ENCODE assay signal across 16 mouse cellular contexts in genomic region chr2:180941869-180942268, GRCm38 (mm10). TPM values are rescaled to one million over a fixed set of nuclear protein-coding genes. Genes with fewer than 3 reads are reported as not detected.
DNase-seq lines count a peak whose midpoint lies in the region; ATAC-seq and TF ChIP-seq lines count a peak whose summit lies in the region.
"Had no signal": no experiment of that assay in that cellular context is flagged by ENCODE, and none has a peak within 500 bp of the region (broad histone marks: within the 10 kb centered on the region; RNA-seq: fewer than 3 reads in every experiment).

No protein-coding gene starts in this region.

- TF ChIP-seq CTCF in left cerebral cortex, adult 2 months (IDR thresholded peaks at IDR 0.05): no peak

- no peak overlapping the region for H3K9ac ChIP-seq in heart, embryonic 15.5 days
- H3K9ac ChIP-seq in hindbrain, embryonic 16.5 days (ENCODE audit: low read depth, low read length): no peak overlapping the region

- H3K36me3 ChIP-seq in heart, embryonic 15.5 days: no peaks in the 10 kb centered on the region
- peaks cover 4% of the 10 kb centered on the region; the same call in 1 of the 2 replicates for H3K36me3 ChIP-seq in hindbrain, embryonic 16.5 days (ENCODE audit: control insufficient read depth, insufficient read depth, low read length)

- 0 out of 2 replicates have a peak, but pooled peaks have one; percentile 45 for ATAC-seq in heart, embryonic 15.5 days (replicated peaks; ENCODE audit: insufficient number of reproducible peaks, insufficient read depth, low FRiP score, low read depth)
- 0 out of 2 replicates have a peak, but pooled peaks have one; percentile 52 for ATAC-seq in hindbrain, embryonic 16.5 days
- ATAC-seq: CD4-positive, CD25-positive, alpha-beta regulatory T cell, adult 4 months; Patski had no signal

- no peaks in the 10 kb centered on the region for H3K9me3 ChIP-seq in heart, embryonic 15.5 days (replicated peaks)
- no peaks in the 10 kb centered on the region for H3K9me3 ChIP-seq in hindbrain, embryonic 16.5 days (ENCODE audit: control insufficient read depth, low read length)

- no peak overlapping the region for H3K4me3 ChIP-seq in heart, embryonic 15.5 days
- H3K4me3 ChIP-seq in left cerebral cortex, adult 2 months: no peak overlapping the region
- no peak overlapping the region for H3K4me3 ChIP-seq in hindbrain, embryonic 16.5 days (ENCODE audit: low read length)
- H3K4me3 ChIP-seq: heart, adult 2 months had no signal

- no peaks in the 10 kb centered on the region for H3K27me3 ChIP-seq in heart, embryonic 15.5 days
- H3K27me3 ChIP-seq in hindbrain, embryonic 16.5 days (replicated peaks; ENCODE audit: control insufficient read depth, insufficient read depth, low read length): no peaks in the 10 kb centered on the region
- H3K27me3 ChIP-seq: Patski had no signal

- H3K4me1 ChIP-seq in heart, embryonic 15.5 days (replicated peaks): peaks cover 15% of the 10 kb centered on the region
- no peaks in the 10 kb centered on the region for H3K4me1 ChIP-seq in hindbrain, embryonic 16.5 days (ENCODE audit: control insufficient read depth, insufficient read depth, low read depth, low read length)

- peak overlapping the region; percentile 52; the same call in 1 of the 2 replicates for H3K27ac ChIP-seq in heart, embryonic 15.5 days
- no peak overlapping the region for H3K27ac ChIP-seq in left cerebral cortex, adult 2 months
- H3K27ac ChIP-seq in hindbrain, embryonic 16.5 days (ENCODE audit: low read depth, low read length): peak overlapping the region; percentile 42; the same call in 1 of the 2 replicates
- H3K27ac ChIP-seq: heart, adult 2 months had no signal

- intact Hi-C loops in heart, postnatal 25 days (cut with DNase I): no loop called here
- intact Hi-C loops in left cerebral cortex, postnatal 25 days (cut with DNase I): no loop called here
- intact Hi-C loops in left cerebral cortex, adult 2 months (cut with DNase I): no loop called here

- no peak for DNase-seq in heart, postnatal 25 days (ENCODE audit: low spot score)
- peak; percentile 22 to 40 for DNase-seq in left cerebral cortex, postnatal 25 days (ENCODE audit: low spot score in 2 of 2)
- DNase-seq in left cerebral cortex, adult 2 months (ENCODE audit: extremely low spot score in 1 of 2, low spot score in 2 of 2): no peak
- peak; percentile 82 for DNase-seq in MN1 (ENCODE audit: low spot score)
- no peak for DNase-seq in kidney, postnatal 25 days
- DNase-seq in thymus, postnatal 36 days: no peak
- DNase-seq: heart, adult 2 months; kidney, adult 2 months had no signal

- no peak overlapping the region for H3K4me2 ChIP-seq in heart, embryonic 15.5 days
- H3K4me2 ChIP-seq in hindbrain, embryonic 16.5 days (ENCODE audit: low read length): no peak overlapping the region

RNA-seq across cellular contexts. Expression of gene Nkain4, which starts 12.6 kb away (rescaled TPM):
- polyA plus RNA-seq in heart, embryonic 15.5 days (2015; fragmentation: Nextera tagmentation; extraction: Ambion mirVana): 38.2 and 49.5 TPM in 2 replicates
- total RNA-seq in heart, postnatal 25 days (2021): 10 to 100 TPM in 1 of 2 experiments, 1 to 10 TPM in 1; 8.0 to 11.4 TPM
- total RNA-seq in left cerebral cortex, postnatal 25 days (2021): 10 to 100 TPM; 36.0 to 37.9 TPM
- 10 to 100 TPM; 38.9 to 44.7 TPM for total RNA-seq in left cerebral cortex, adult 2 months (2021)
- 106 and 107 TPM in 2 replicates for polyA plus RNA-seq in hindbrain, embryonic 16.5 days (2015; fragmentation: Nextera tagmentation; extraction: Ambion mirVana)
- total RNA-seq: megakaryocyte-erythroid progenitor cell, adult 5-6 weeks had no signal
- polyA plus RNA-seq: CD4-positive, CD25-positive, alpha-beta regulatory T cell, adult 4 months had no signal

RNA-seq across cellular contexts. Expression of gene Birc7, which starts 13.0 kb away (rescaled TPM):
- polyA plus RNA-seq in heart, embryonic 15.5 days (2015; fragmentation: Nextera tagmentation; extraction: Ambion mirVana): 0.11 TPM in 1 of 2 replicates, not detected in the other
- not detected for total RNA-seq in heart, postnatal 25 days (2021)
- not detected for total RNA-seq in left cerebral cortex, postnatal 25 days (2021)
- under 1 TPM in 1 of 2 experiments, not detected in 1; 0.23 TPM for total RNA-seq in left cerebral cortex, adult 2 months (2021)
- polyA plus RNA-seq in hindbrain, embryonic 16.5 days (2015; fragmentation: Nextera tagmentation; extraction: Ambion mirVana): 0.13 and 0.26 TPM in 2 replicates
- total RNA-seq: adrenal gland, adult 18-20 months; heart, adult 2 months; left cerebral cortex, postnatal 36 days; megakaryocyte-erythroid progenitor cell, adult 5-6 weeks had no signal
- polyA plus RNA-seq: CD4-positive, CD25-positive, alpha-beta regulatory T cell, adult 4 months; heart, adult 2 months; kidney, adult 2 months; liver, embryonic 16.5 days; Patski had no signal

RNA-seq across cellular contexts. Expression of gene Ythdf1, which starts 21.1 kb away (rescaled TPM):
- polyA plus RNA-seq in heart, embryonic 15.5 days (2015; fragmentation: Nextera tagmentation; extraction: Ambion mirVana): 32.9 and 42.2 TPM in 2 replicates
- 10 to 100 TPM; 35.6 to 35.7 TPM for total RNA-seq in heart, postnatal 25 days (2021)
- total RNA-seq in left cerebral cortex, postnatal 25 days (2021): 10 to 100 TPM; 60.6 to 62.8 TPM
- total RNA-seq in left cerebral cortex, adult 2 months (2021): 10 to 100 TPM; 50.5 to 60.8 TPM
- polyA plus RNA-seq in hindbrain, embryonic 16.5 days (2015; fragmentation: Nextera tagmentation; extraction: Ambion mirVana): 12.0 and 33.7 TPM in 2 replicates

RNA-seq across cellular contexts. Expression of gene Arfgap1, which starts 25.2 kb away (rescaled TPM):
- 71.8 and 92.4 TPM in 2 replicates for polyA plus RNA-seq in heart, embryonic 15.5 days (2015; fragmentation: Nextera tagmentation; extraction: Ambion mirVana)
- 10 to 100 TPM; 32.5 to 33.2 TPM for total RNA-seq in heart, postnatal 25 days (2021)
- 100 to 1,000 TPM; 139 to 147 TPM for total RNA-seq in left cerebral cortex, postnatal 25 days (2021)
- 100 to 1,000 TPM; 135 to 155 TPM for total RNA-seq in left cerebral cortex, adult 2 months (2021)
- 121 and 123 TPM in 2 replicates for polyA plus RNA-seq in hindbrain, embryonic 16.5 days (2015; fragmentation: Nextera tagmentation; extraction: Ambion mirVana)

RNA-seq across cellular contexts. Expression of gene Col20a1, which starts 44.5 kb away (rescaled TPM):
- 0.04 and 0.43 TPM in 2 replicates for polyA plus RNA-seq in heart, embryonic 15.5 days (2015; fragmentation: Nextera tagmentation; extraction: Ambion mirVana)
- total RNA-seq in heart, postnatal 25 days (2021): under 1 TPM; 0.34 to 0.50 TPM
- 1 to 10 TPM; 1.2 to 2.0 TPM for total RNA-seq in left cerebral cortex, postnatal 25 days (2021)
- total RNA-seq in left cerebral cortex, adult 2 months (2021): 1 to 10 TPM; 2.2 to 2.5 TPM
- 0.04 and 0.27 TPM in 2 replicates for polyA plus RNA-seq in hindbrain, embryonic 16.5 days (2015; fragmentation: Nextera tagmentation; extraction: Ambion mirVana)

Comparison
In these comparisons a context has a peak if more than half of its experiments do, and no peak if none do; other contexts are left out.
1. DNase-seq: peak in left cerebral cortex, postnatal 25 days (2 of 2) and MN1 (single experiment); none in heart, postnatal 25 days (single experiment), left cerebral cortex, adult 2 months (0 of 2), kidney, postnatal 25 days (0 of 2) and thymus, postnatal 36 days (0 of 2).